Mouse (Mus musculus): Measurements from ENCODE around the gene Capn11.

The Capn11 gene

GRCm38 (mm10) chr17:45598891-45599290 is 60.2 kb downstream of the Capn11 start:
- DNase-seq (ENCODE audit: low read depth): no peak

GRCm38 (mm10) chr17:45598376-45598775 is 60.7 kb downstream of the Capn11 start:
- DNase-seq (ENCODE audit: low read depth): no peak

- DNase-seq (ENCODE audit: low read depth): peak; percentile 43
These were observed 61.3 kb downstream of the Capn11 start for GRCm38 (mm10) chr17:45597787-45598186.

GRCm38 (mm10) chr17:45596631-45597396 is 62.3 kb downstream of the Capn11 start:
- DNase-seq (ENCODE audit: low read depth): peak; percentile 64

GRCm38 (mm10) chr17:45595736-45596390 is 63.3 kb downstream of the Capn11 start:
- DNase-seq (ENCODE audit: low read depth): peak; percentile 57

- DNase-seq (ENCODE audit: low read depth): peak; percentile 83
These were observed 64.0 kb downstream of the Capn11 start for GRCm38 (mm10) chr17:45594881-45595735.

- no peak for DNase-seq (ENCODE audit: low read depth)
These were observed 64.9 kb downstream of the Capn11 start for GRCm38 (mm10) chr17:45594195-45594594.

GRCm38 (mm10) chr17:45593479-45593878 is 65.6 kb downstream of the Capn11 start:
- no peak for DNase-seq (ENCODE audit: low read depth)

- no peak for DNase-seq (ENCODE audit: low read depth)
These were observed 66.3 kb downstream of the Capn11 start for GRCm38 (mm10) chr17:45592606-45593431.

- no peak for DNase-seq (ENCODE audit: low read depth)
These were observed 67.2 kb downstream of the Capn11 start for GRCm38 (mm10) chr17:45591701-45592605.

GRCm38 (mm10) chr17:45590410-45590809 is 68.7 kb downstream of the Capn11 start:
- DNase-seq (ENCODE audit: low read depth): no peak

- no peak for DNase-seq (ENCODE audit: low read depth)
These were observed 69.3 kb downstream of the Capn11 start for GRCm38 (mm10) chr17:45589844-45590243.

- no peak for DNase-seq (ENCODE audit: low read depth)
These were observed 69.9 kb downstream of the Capn11 start for GRCm38 (mm10) chr17:45589236-45589635.

GRCm38 (mm10) chr17:45588370-45588769 is 70.8 kb downstream of the Capn11 start:
- DNase-seq (ENCODE audit: low read depth): no peak

GRCm38 (mm10) chr17:45586449-45586837 is 72.7 kb downstream of the Capn11 start:
- peak; percentile 53 for DNase-seq (ENCODE audit: low read depth)

- no peak for DNase-seq (ENCODE audit: low read depth)
These were observed 73.2 kb downstream of the Capn11 start for GRCm38 (mm10) chr17:45585725-45586448.

GRCm38 (mm10) chr17:45584939-45585678 is 74.0 kb downstream of the Capn11 start:
- DNase-seq (ENCODE audit: low read depth): peak; percentile 70

GRCm38 (mm10) chr17:45584096-45584896 is 74.8 kb downstream of the Capn11 start:
- DNase-seq (ENCODE audit: low read depth): peak; percentile 8
